Mouse (Mus musculus) central nervous system, embryonic 11.5 days (tissue): Measurements from ENCODE around the gene Men1. TPM values are rescaled to one million over a fixed set of nuclear protein-coding genes. Genes with fewer than 3 reads are reported as not detected.

ENCODE experiments used
- polyA plus RNA-seq: library from polyadenylated mRNA; depleted of rRNA; stranded (reverse); fragments of >200 nt; gene quantifications from 2 replicates; pipeline ENCODE4 v1.2.3, GENCODE M21; 2012; rRNA removed

Gene Men1
- polyA plus RNA-seq, result 84.2 and 116 TPM in 2 replicates

DNA sequence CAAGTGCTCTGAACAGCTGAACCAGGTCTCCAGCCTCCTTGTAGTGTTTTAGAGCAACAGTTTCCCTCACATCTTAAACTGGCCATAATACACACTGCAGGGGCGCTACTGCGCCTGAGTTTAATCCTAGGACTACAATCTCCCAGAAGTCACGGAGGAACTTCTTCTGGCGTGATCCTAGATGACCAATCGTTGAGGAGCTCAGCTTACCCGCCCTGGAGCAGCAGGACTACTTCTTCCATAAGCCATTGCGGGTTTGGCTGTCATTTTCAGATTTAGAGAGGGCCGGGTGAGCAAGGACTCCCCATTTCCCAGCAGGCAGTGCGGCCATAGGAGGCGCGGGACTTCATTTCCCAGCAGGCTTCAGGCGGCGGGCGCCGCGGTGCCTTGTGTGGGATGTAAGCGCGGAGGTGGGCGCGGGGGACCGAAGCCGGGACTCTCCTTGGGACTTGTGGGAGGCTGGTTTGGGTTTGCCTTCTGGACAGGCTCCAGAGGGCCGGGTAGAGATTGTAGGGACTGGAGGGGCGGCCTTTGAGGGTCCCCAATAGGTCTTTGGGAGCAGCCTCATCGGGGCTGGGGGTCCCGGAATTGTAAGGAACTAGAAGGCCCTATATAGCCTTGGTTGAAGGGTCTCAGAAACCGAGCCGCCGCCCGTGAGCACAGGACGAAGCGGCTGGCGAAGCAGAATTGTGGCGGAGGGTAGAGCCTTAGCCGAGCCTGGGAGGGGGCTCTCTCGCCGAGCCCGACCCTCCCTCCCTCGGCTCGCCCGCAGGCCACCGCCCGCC, at the start of gene Men1:
Gene Men1, plus strand, starts transcription at position 307 of the 785 bp plus-strand sequence.

DNA sequence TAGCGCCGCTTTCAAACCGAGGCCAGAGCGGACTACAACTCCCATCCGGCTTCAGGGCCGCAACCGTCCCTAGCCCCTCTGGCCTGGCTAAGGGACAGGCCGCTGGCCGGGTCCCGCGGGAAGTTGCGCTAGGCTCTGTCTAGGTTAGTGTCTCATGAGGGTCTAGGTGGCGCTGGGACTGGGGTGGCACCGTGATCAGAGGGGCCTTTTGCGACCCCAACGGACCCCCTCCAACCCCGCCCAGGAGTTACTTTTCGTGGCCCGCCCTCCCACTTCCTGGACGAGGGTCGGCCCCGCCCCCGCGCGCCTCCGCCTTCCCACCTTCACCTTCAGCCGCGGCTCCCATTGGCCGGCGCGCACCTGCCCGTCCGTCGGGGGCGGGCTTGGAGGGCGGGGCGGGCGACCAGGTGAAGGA, 28.6 kb upstream of the Men1 start, which contains the start of gene Cdc42bpg:
Gene Cdc42bpg, plus strand, starts transcription at position 320 of the 415 bp plus-strand sequence.

DNA sequence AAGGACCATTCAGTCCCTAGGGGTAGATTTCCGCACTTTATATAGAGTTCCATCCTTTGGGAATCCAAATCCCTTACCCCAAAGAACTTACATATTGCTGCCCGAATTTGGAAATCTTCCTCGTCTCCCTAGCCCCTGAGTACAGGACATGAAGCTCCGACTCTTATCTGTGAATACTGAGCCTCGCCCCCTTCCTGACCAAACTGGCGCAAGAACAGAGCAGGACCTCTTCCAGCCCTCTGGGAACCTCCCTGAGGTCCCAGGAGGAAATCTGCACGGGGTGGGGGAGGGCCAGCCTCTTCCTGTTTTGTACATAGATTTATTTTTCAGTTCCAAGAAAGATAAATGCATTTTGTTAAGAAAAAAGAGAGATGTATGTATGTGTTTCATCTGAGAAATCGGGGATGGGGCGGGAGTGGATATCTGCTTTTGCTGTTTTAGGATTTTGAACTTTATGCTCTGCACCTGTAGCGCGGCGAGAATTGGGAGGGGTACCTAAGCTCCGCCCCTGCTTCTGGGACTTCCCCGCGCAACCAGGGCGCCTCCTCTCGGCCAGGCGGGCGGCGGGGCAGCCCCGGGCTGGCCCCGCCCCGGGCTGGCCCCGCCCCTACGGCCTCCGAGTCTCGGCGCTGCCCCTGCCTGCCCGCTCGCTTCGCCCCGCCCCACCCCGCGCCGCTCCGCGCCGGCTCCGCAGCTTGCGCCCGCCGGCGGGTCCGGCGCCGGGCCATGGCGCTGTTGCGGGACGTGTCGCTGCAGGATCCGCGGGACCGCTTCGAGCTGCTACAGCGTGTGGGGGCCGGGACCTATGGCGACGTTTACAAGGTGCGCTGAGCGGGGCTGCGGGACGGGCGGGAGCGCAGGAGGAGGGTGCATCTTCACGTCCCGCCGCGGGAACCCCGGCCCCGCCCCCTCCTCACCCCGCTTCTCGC, 6.0 kb downstream of the Men1 start, which contains the start of gene Map4k2:
Gene Map4k2, plus strand, starts transcription at position 612 of the 929 bp plus-strand sequence.

GRCm38 (mm10) chr19:6363411-6364240, 28.8 kb downstream of the Men1 start, which contains the start of gene Sf1:
TSS of gene Sf1 (plus strand) at chr19:6363690.

GRCm38 (mm10) chr19:6384128-6384527, 49.3 kb downstream of the Men1 start, which contains the start of gene Pygm:
TSS of gene Pygm (plus strand) at chr19:6384399.

Other genes with a start within 250 kb of the Men1 start
- 35.9 and 39.7 TPM in 2 replicates for gene Cdca5, start 250.0 kb upstream of the Men1 start, polyA plus RNA-seq
- gene AC131692.1, start 240.6 kb upstream of the Men1 start, polyA plus RNA-seq, result 1.3 and 1.6 TPM in 2 replicates
- 2.8 and 3.9 TPM in 2 replicates for gene Naaladl1, start 229.2 kb upstream of the Men1 start, polyA plus RNA-seq
- 41.9 and 69.7 TPM in 2 replicates for gene Sac3d1, start 216.3 kb upstream of the Men1 start, polyA plus RNA-seq
- gene Snx15, start 206.7 kb upstream of the Men1 start, polyA plus RNA-seq, result 27.4 and 36.9 TPM in 2 replicates
- gene Batf2, start 194.0 kb upstream of the Men1 start, polyA plus RNA-seq, result not detected in 2 replicates
- 55.9 and 75.4 TPM in 2 replicates for gene Arl2, start 193.4 kb upstream of the Men1 start, polyA plus RNA-seq
- gene Majin, start 150.6 kb upstream of the Men1 start, polyA plus RNA-seq, result not detected in 2 replicates
- 0.16 and 1.1 TPM in 2 replicates for gene Gpha2, start 108.6 kb upstream of the Men1 start, polyA plus RNA-seq
- 35.9 and 56.4 TPM in 2 replicates for gene Ppp2r5b, start 99.1 kb upstream of the Men1 start, polyA plus RNA-seq
- 11.8 and 15.7 TPM in 2 replicates for gene Atg2a, start 93.3 kb upstream of the Men1 start, polyA plus RNA-seq
- 143 and 275 TPM in 2 replicates for gene Ehd1, start 58.3 kb upstream of the Men1 start, polyA plus RNA-seq
- 6.8 and 8.0 TPM in 2 replicates for gene Cdc42bpg, start 28.5 kb upstream of the Men1 start, polyA plus RNA-seq
- gene Map4k2, start 6.2 kb downstream of the Men1 start, polyA plus RNA-seq, result 52.5 and 65.3 TPM in 2 replicates
- gene Sf1, start 28.7 kb downstream of the Men1 start, polyA plus RNA-seq, result 223 and 269 TPM in 2 replicates
- 6.3 and 8.2 TPM in 2 replicates for gene Pygm, start 49.4 kb downstream of the Men1 start, polyA plus RNA-seq
- gene Rasgrp2, start 64.4 kb downstream of the Men1 start, polyA plus RNA-seq, result 24.6 and 28.9 TPM in 2 replicates
- 33.9 and 37.2 TPM in 2 replicates for gene Nrxn2, start 83.8 kb downstream of the Men1 start, polyA plus RNA-seq
- 0.05 TPM in 1 of 2 replicates, not detected in the other for gene Slc22a12, start 208.1 kb downstream of the Men1 start, polyA plus RNA-seq